Mouse (Mus musculus) ES-E14 (cell line): ENCODE results near the gene Coa6. TPM values are rescaled to one million over a fixed set of nuclear protein-coding genes. Genes with fewer than 3 reads are reported as not detected.

Experiments
- DNase-seq: peaks from one replicate; pipeline ENCODE4 v3.0.0-alpha.2; 2013; ENCODE audit warnings: low read depth, low spot score
- H3K27ac ChIP-seq: 2 replicates; pipeline ENCODE4 v1.5.1; 2012; ENCODE audit warnings: low read depth, mild to moderate bottlenecking, low read length, moderate library complexity, mixed read lengths; ENCODE audit not compliant: poor library complexity, insufficient read depth, severe bottlenecking
- H3K36me3 ChIP-seq: 2 replicates; pipeline ENCODE4 v1.6.1; 2012; ENCODE audit warnings: mild to moderate bottlenecking, low read length, moderate library complexity, mixed read lengths; ENCODE audit not compliant: control insufficient read depth, poor library complexity, insufficient read depth, severe bottlenecking
- H3K4me1 ChIP-seq, 2 experiments: fragments of 150-350 bp in 1 of 2; sonication (generic) in 1 of 2; 2 replicates each; pipeline ENCODE4 v1.6.1; 2012; ENCODE audit warnings: low read length in 2 of 2, mild to moderate bottlenecking in 1 of 2, mixed read lengths in 1 of 2; ENCODE audit not compliant: control insufficient read depth in 2 of 2, insufficient read depth in 2 of 2, poor library complexity in 1 of 2
- H3K4me3 ChIP-seq, 2 experiments: fragments of 150-350 bp in 1 of 2; sonication (generic) in 1 of 2; 2 replicates each; pipeline ENCODE4 v1.5.1; 2012; ENCODE audit warnings: low read length in 2 of 2, low read depth in 1 of 2, mild to moderate bottlenecking in 1 of 2, mixed read lengths in 1 of 2; ENCODE audit not compliant: insufficient read depth in 1 of 2, poor library complexity in 1 of 2, severe bottlenecking in 1 of 2
- H3K9ac ChIP-seq: 2 replicates; pipeline ENCODE4 v1.6.1; 2012; ENCODE audit warnings: low read depth, mild to moderate bottlenecking, low read length, mixed read lengths; ENCODE audit not compliant: poor library complexity, insufficient read depth, severe bottlenecking
- H3K9me3 ChIP-seq: fragments of 150-350 bp; sonication (generic); 2 replicates; pipeline ENCODE4 v1.6.1; 2012; ENCODE audit warnings: low read depth, mild to moderate bottlenecking, low read length; ENCODE audit not compliant: control insufficient read depth, insufficient read depth
- CHD2 ChIP-seq: IDR thresholded peaks from 2 replicates; pipeline ENCODE4 v1.6.1; 2014; ENCODE audit warnings: mild to moderate bottlenecking, low read depth, low read length, inconsistent platforms
- HCFC1 ChIP-seq: IDR thresholded peaks from 2 replicates; pipeline ENCODE4 v1.6.1; 2012; ENCODE audit warnings: low read length, inconsistent platforms, borderline replicate concordance; ENCODE audit not compliant: insufficient read depth
- MAFK ChIP-seq: IDR thresholded peaks from 2 replicates; pipeline ENCODE4 v1.6.1; 2014; ENCODE audit warnings: mild to moderate bottlenecking, low read depth, low read length, inconsistent platforms; ENCODE audit not compliant: insufficient read depth
- ZC3H11A ChIP-seq: IDR thresholded peaks from 2 replicates; pipeline ENCODE4 v1.6.1; 2012; ENCODE audit warnings: low read depth, mild to moderate bottlenecking, inconsistent platforms, low read length, borderline replicate concordance
- ZNF384 ChIP-seq: IDR thresholded peaks from 2 replicates; pipeline ENCODE4 v1.6.1; 2012; ENCODE audit warnings: low read depth, low read length, inconsistent platforms
- in situ Hi-C, 2 experiments: fragments of 600-800 bp; cut with MboI; formaldehyde crosslinking; loops; one replicate each; pipeline ENCODE4 v1.15.1; 2025; ENCODE audit warnings: low sequenced_read_pairs in 2 of 2, inconsistent platforms in 1 of 2; ENCODE audit not compliant: unreplicated experiment in 2 of 2
- total RNA-seq: library from RNA; depleted of rRNA; stranded (reverse); fragments of 300-350 nt; gene quantifications from 2 replicates; pipeline ENCODE4 v1.2.3, GENCODE M21; 2012

Coa6 gene
- total RNA-seq, 1 experiment, result 34.9 TPM

- TF ChIP-seq MAFK, result no peak
- TF ChIP-seq ZC3H11A, result no peak
- no peak for TF ChIP-seq ZNF384
- no peak for TF ChIP-seq CHD2
- no peak for TF ChIP-seq HCFC1
- no peak overlapping the region for H3K27ac ChIP-seq
- no peak overlapping the region for H3K4me3 ChIP-seq
- no peak overlapping the region for H3K9ac ChIP-seq
- 0 out of 4 replicates have a peak, but pooled peaks cover 0 to 3% of the 10 kb centered on the region in 2 experiments for H3K4me1 ChIP-seq
- H3K36me3 ChIP-seq, result no peaks in the 10 kb centered on the region
- in situ Hi-C loops, result no loop called here
- H3K9me3 ChIP-seq, result no peaks in the 10 kb centered on the region
- peak; percentile 40 for DNase-seq
These were observed 40.1 kb upstream of the Coa6 start for GRCm38 (mm10) chr8:126382216-126382615.

GRCm38 (mm10) chr8:126382749-126383148, 39.6 kb upstream of the Coa6 start:
- H3K9me3 ChIP-seq, result no peaks in the 10 kb centered on the region
- TF ChIP-seq MAFK (no peak), ZNF384 (no peak), HCFC1 (no peak), CHD2 (no peak), ZC3H11A (no peak)
- DNase-seq, result peak; percentile 40
- no peaks in the 10 kb centered on the region for H3K36me3 ChIP-seq
- H3K4me1 ChIP-seq, result 0 out of 4 replicates have a peak, but pooled peaks cover 0 to 3% of the 10 kb centered on the region in 2 experiments
- H3K4me3 ChIP-seq, result no peak overlapping the region
- H3K27ac ChIP-seq, result no peak overlapping the region
- H3K9ac ChIP-seq, result no peak overlapping the region
- in situ Hi-C loops, result no loop called here

GRCm38 (mm10) chr8:126387566-126387965, 34.7 kb upstream of the Coa6 start:
- H3K4me1 ChIP-seq, result 0 out of 4 replicates have a peak, but pooled peaks cover 0 to under 1% of the 10 kb centered on the region in 2 experiments
- no peak overlapping the region for H3K27ac ChIP-seq
- no peak for TF ChIP-seq ZC3H11A
- TF ChIP-seq HCFC1, result no peak
- TF ChIP-seq ZNF384, result no peak
- no peak for TF ChIP-seq CHD2
- no peak for TF ChIP-seq MAFK
- H3K36me3 ChIP-seq, result no peaks in the 10 kb centered on the region
- no peak overlapping the region; a peak in 1 of 4 replicates for H3K4me3 ChIP-seq
- no peaks in the 10 kb centered on the region for H3K9me3 ChIP-seq
- no peak overlapping the region for H3K9ac ChIP-seq
- peak; percentile 34 for DNase-seq
- in situ Hi-C loops, result no loop called here

GRCm38 (mm10) chr8:126391541-126391940, 30.8 kb upstream of the Coa6 start:
- no peak overlapping the region for H3K9ac ChIP-seq
- DNase-seq, result no peak
- no peak for TF ChIP-seq CHD2
- no peak for TF ChIP-seq MAFK
- no peak for TF ChIP-seq ZC3H11A
- no peak for TF ChIP-seq HCFC1
- no peak for TF ChIP-seq ZNF384
- no peaks in the 10 kb centered on the region for H3K36me3 ChIP-seq
- in situ Hi-C loops, result no loop called here
- H3K9me3 ChIP-seq, result no peaks in the 10 kb centered on the region
- no peaks in the 10 kb centered on the region for H3K4me1 ChIP-seq
- no peak overlapping the region for H3K4me3 ChIP-seq
- H3K27ac ChIP-seq, result no peak overlapping the region

- in situ Hi-C loops, result no loop called here
- DNase-seq, result no peak
- no peak overlapping the region for H3K27ac ChIP-seq
- no peaks in the 10 kb centered on the region for H3K36me3 ChIP-seq
- H3K9ac ChIP-seq, result no peak overlapping the region
- no peaks in the 10 kb centered on the region for H3K9me3 ChIP-seq
- TF ChIP-seq CHD2, result no peak
- no peak for TF ChIP-seq ZC3H11A
- TF ChIP-seq ZNF384, result no peak
- TF ChIP-seq HCFC1, result no peak
- no peak for TF ChIP-seq MAFK
- H3K4me3 ChIP-seq, result no peak overlapping the region
- no peaks in the 10 kb centered on the region for H3K4me1 ChIP-seq
These were observed 26.9 kb upstream of the Coa6 start for GRCm38 (mm10) chr8:126395386-126395785.
